Mouse (Mus musculus) ES-Bruce4 (cell line): ENCODE data around the gene Gabrb2. TPM values are rescaled to one million over a fixed set of nuclear protein-coding genes. Genes with fewer than 3 reads are reported as not detected.

Experiments used
- H3K27ac ChIP-seq: 2 replicates; pipeline ENCODE4 v1.5.1; 2012; ENCODE audit warnings: low read length, inconsistent platforms; ENCODE audit not compliant: insufficient read depth
- H3K27me3 ChIP-seq: 2 replicates; pipeline ENCODE4 v1.6.1; 2012; ENCODE audit warnings: mild to moderate bottlenecking, low read length, inconsistent platforms; ENCODE audit not compliant: control insufficient read depth, poor library complexity, insufficient read depth, severe bottlenecking
- H3K36me3 ChIP-seq: 2 replicates; pipeline ENCODE4 v1.6.1; 2012; ENCODE audit warnings: inconsistent platforms, mild to moderate bottlenecking, low read length, moderate library complexity; ENCODE audit not compliant: control insufficient read depth, poor library complexity, insufficient read depth, severe bottlenecking
- H3K4me1 ChIP-seq: one replicate; pipeline ENCODE4 v1.8.1; 2011; ENCODE audit warnings: low read length; ENCODE audit not compliant: control insufficient read depth, insufficient read depth
- H3K4me3 ChIP-seq: 2 replicates; pipeline ENCODE4 v1.5.1; 2011; ENCODE audit warnings: low read depth, mild to moderate bottlenecking, low read length
- H3K9ac ChIP-seq: 2 replicates; pipeline ENCODE4 v1.6.1; 2012; ENCODE audit warnings: low read depth, mild to moderate bottlenecking, inconsistent platforms; ENCODE audit not compliant: poor library complexity, severe bottlenecking
- H3K9me3 ChIP-seq: replicated peaks from 2 replicates; pipeline ENCODE4 v1.6.1; 2012; ENCODE audit warnings: mild to moderate bottlenecking, low read length, inconsistent platforms; ENCODE audit not compliant: control insufficient read depth, poor library complexity, insufficient read depth, severe bottlenecking
- CTCF ChIP-seq: IDR thresholded peaks from one replicate; pipeline ENCODE4 v1.8.1; 2011; ENCODE audit warnings: low read depth, low read length
- EP300 ChIP-seq: IDR thresholded peaks from 2 replicates; pipeline ENCODE4 v1.6.1; 2011; ENCODE audit warnings: low read depth, low read length; ENCODE audit not compliant: insufficient read depth
- POLR2A ChIP-seq: IDR thresholded peaks from one replicate; pipeline ENCODE4 v1.8.1; 2011; ENCODE audit warnings: low read length; ENCODE audit not compliant: insufficient read depth
- polyA plus RNA-seq: library from polyadenylated mRNA; stranded (reverse); fragments of >200 nt; gene quantifications from 2 replicates; pipeline ENCODE4 v1.2.4, GENCODE M21; 2011; ENCODE audit warnings: low read depth; ENCODE audit not compliant: missing spikeins, insufficient read depth, insufficient read length

Gabrb2 gene
- polyA plus RNA-seq, 1 experiment = not detected

DNA sequence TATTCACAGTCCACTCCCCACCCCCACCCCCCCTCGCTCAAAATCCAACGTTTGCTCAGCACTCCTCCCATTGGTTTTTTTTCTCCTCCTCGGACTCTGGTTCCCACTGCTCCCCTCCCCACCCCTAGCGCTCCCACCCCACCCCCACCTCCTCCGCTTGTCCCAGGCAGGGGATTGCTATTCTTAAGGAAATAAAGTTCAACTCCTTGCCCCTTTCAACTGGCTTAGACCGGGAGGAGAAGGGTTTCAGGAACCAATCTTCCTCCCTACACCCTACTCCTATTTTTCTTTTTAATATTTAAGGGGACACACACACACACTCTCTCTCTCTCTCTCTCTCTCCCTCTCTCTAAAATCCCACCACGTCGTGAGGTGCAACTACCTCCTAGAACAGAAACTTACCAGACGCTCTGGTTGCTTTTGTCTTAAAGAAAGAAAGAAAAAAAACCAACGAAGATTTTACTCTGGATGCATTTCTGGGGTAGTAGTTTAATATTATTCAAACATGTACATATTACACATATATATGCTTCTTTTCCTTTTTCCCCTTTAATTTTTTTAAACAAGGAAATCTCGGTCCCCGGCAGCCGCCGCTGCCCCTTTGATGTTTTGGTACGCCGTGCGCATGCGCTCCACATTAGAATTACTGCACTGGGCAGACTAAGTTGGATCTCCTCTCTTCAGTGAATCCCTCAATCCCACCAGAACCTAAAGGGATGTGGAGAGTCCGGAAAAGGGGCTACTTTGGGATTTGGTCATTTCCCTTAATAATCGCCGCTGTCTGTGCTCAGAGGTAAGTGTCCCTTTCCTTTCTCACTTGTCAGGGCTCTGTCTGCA is 1.3 kb downstream of the Gabrb2 start:
- Histone ChIP-seq H3K9ac (no peak overlapping the region), H3K27me3 (peaks cover 6% of the 10 kb centered on the region; the same call in 1 of the 2 replicates), H3K36me3 (no peaks in the 10 kb centered on the region), H3K9me3 (no peaks in the 10 kb centered on the region), H3K4me3 (peak overlapping the region; percentile 60), H3K4me1 (no peaks in the 10 kb centered on the region), H3K27ac (no peak overlapping the region)
- TF ChIP-seq POLR2A (no peak), EP300 (no peak), CTCF (no peak)

DNA sequence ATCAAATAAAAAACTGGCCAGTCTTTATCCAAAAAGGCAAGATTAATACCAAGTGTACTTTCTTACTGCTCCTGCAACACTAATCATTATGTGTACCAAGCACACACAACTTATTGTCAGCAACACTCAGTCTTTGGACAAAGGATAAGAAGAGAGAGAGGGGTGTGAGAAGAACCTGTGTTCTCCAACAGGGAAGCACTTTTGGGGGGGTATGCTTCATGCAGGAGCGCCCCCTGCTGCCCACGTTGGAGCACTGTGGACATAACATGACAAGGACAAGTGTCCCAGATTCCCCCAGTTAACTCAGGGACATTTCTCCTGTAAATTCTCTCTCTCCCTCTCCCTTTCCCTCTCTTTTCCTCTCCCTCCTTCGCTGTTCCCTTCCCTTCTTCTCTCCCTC is 3.7 kb downstream of the Gabrb2 start:
- Histone ChIP-seq H3K9ac (no peak overlapping the region), H3K4me1 (no peaks in the 10 kb centered on the region), H3K4me3 (no peak overlapping the region), H3K27ac (no peak overlapping the region), H3K9me3 (no peaks in the 10 kb centered on the region), H3K36me3 (no peaks in the 10 kb centered on the region), H3K27me3 (peaks cover 6% of the 10 kb centered on the region; the same call in 1 of the 2 replicates)
- TF ChIP-seq CTCF (peak; percentile 78), POLR2A (no peak)

- Histone ChIP-seq H3K27me3 (no peaks in the 10 kb centered on the region), H3K4me1 (no peaks in the 10 kb centered on the region), H3K36me3 (no peaks in the 10 kb centered on the region), H3K27ac (no peak overlapping the region), H3K4me3 (no peak overlapping the region), H3K9ac (no peak overlapping the region), H3K9me3 (no peaks in the 10 kb centered on the region)
- TF ChIP-seq CTCF (no peak), POLR2A (no peak), EP300 (no peak)
These were observed 11.9 kb downstream of the Gabrb2 start for GRCm38 (mm10) chr11:42431495-42431894.

DNA sequence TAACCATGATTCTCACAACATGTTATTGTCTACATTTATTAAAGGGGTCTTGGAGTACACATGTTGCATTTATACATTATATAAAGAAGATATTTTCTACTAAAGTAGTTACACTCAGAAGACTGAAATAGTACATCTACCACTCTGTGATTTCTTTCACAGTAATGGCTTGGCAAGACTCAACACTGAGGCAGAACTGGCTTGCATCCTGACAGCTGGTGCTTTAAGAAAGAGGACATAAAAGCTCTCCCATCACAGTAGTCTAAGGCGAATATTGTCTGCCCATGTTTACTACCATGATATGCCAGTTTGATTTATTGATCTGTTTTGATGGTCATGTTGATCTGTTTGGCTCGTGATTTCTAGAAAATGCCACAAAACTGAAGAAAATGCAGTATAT is 19.4 kb downstream of the Gabrb2 start:
- Histone ChIP-seq H3K36me3 (no peaks in the 10 kb centered on the region), H3K4me1 (no peaks in the 10 kb centered on the region), H3K9ac (no peak overlapping the region), H3K27ac (no peak overlapping the region), H3K4me3 (no peak overlapping the region), H3K27me3 (no peaks in the 10 kb centered on the region), H3K9me3 (no peaks in the 10 kb centered on the region)
- TF ChIP-seq POLR2A (no peak), EP300 (no peak), CTCF (no peak)

- no peaks in the 10 kb centered on the region for H3K4me1 ChIP-seq
- no peaks in the 10 kb centered on the region for H3K9me3 ChIP-seq
- H3K4me3 ChIP-seq = no peak overlapping the region
- H3K9ac ChIP-seq = no peak overlapping the region
- TF ChIP-seq CTCF (no peak), EP300 (no peak), POLR2A (no peak)
- H3K36me3 ChIP-seq = no peaks in the 10 kb centered on the region
- no peak overlapping the region for H3K27ac ChIP-seq
- H3K27me3 ChIP-seq = no peaks in the 10 kb centered on the region
These were observed 24.1 kb downstream of the Gabrb2 start for GRCm38 (mm10) chr11:42443641-42444040.

DNA sequence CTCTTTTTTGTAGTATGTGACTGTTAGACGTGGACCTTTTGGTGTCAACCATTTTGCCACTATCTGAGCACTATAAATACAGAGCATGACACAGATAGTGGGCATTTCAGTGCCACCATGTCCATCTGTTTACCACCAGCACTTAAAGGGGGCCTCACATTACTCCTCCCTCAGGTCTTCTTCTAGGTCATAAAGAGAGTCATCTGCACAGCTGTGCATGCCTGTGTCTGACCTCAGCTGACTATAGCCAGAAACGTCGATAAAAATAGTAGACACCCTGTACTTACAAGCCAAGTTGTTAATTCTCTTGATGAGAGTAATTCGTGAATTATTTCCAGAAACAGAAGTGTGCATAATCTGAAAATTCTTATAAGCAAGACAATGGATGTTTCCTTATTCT is 29.4 kb downstream of the Gabrb2 start:
- TF ChIP-seq POLR2A = no peak
- no peak for TF ChIP-seq EP300
- TF ChIP-seq CTCF = no peak
- no peak overlapping the region for H3K9ac ChIP-seq

More for the DNA sequence above, 29.4 kb downstream of the Gabrb2 start:
- H3K27ac ChIP-seq = no peak overlapping the region
- no peaks in the 10 kb centered on the region for H3K36me3 ChIP-seq
- no peaks in the 10 kb centered on the region for H3K27me3 ChIP-seq
- no peaks in the 10 kb centered on the region for H3K9me3 ChIP-seq
- no peaks in the 10 kb centered on the region for H3K4me1 ChIP-seq
- no peak overlapping the region for H3K4me3 ChIP-seq
